Mouse (Mus musculus) brain, adult 2 months (tissue): ENCODE measurements at regions not wholly inside any gene's neighbourhood (a gene's known extent, or its start where the extent isn't known, plus 50 kb on each side); places are given as distances from the start of the nearest gene placed in this dataset.

ENCODE experiments used
- DNase-seq: peaks from one replicate; pipeline ENCODE4 v3.0.0; 2011; ENCODE audit warnings: low read depth, low spot score

DNA sequence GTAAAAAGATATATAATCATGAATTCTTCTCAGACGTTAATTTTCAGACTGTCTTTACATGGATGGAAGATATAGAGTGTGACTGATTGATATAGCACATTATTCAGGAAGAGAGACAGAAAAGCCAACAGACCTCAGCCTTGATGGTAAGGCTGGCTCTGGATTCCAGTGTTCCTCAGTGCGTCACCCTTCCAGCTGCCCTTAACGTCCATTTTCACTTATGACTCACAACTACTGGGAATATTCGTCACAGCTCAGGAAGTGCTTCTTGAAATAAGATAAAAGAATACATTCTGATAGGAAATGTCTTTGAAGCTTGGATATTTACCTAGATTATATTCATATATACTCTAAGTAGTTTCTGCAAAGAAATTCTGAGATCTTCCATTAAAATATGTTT is 923.8 kb downstream of the Flrt2 start:
- no peak for DNase-seq

- DNase-seq: no peak
Observed at GRCm38 (mm10) chr12:96617226-96617625, 925.2 kb downstream of the Flrt2 start.
